Mouse (Mus musculus): ENCODE data around the gene Mlh3. TPM values are rescaled to one million over a fixed set of nuclear protein-coding genes. Genes with fewer than 3 reads are reported as not detected.
"Not testable (repeated sequence)": the region's sequence is repeated elsewhere in the genome, so short reads cannot be mapped to it uniquely, and the experiment has no call there.

The Mlh3 gene
- polyA plus RNA-seq, 1 experiment from 2014 or later, result 9.5 TPM

GRCm38 (mm10) chr12:85291541-85291940, 21.1 kb upstream of the Mlh3 start:
- Histone ChIP-seq H3K9ac (no peak overlapping the region), H3K4me1 (peaks cover 17% of the 10 kb centered on the region), H3K27ac (no peak overlapping the region), H3K4me3 (no peak overlapping the region), H3K27me3 (replicated peaks) (peaks cover 7% of the 10 kb centered on the region; the same call in 1 of the 2 replicates), H3K36me3 (replicated peaks) (no peaks in the 10 kb centered on the region), H3K9me3 (no peaks in the 10 kb centered on the region), H3K4me2 (no peak overlapping the region)
- ATAC-seq (replicated peaks), result no peak

DNA sequence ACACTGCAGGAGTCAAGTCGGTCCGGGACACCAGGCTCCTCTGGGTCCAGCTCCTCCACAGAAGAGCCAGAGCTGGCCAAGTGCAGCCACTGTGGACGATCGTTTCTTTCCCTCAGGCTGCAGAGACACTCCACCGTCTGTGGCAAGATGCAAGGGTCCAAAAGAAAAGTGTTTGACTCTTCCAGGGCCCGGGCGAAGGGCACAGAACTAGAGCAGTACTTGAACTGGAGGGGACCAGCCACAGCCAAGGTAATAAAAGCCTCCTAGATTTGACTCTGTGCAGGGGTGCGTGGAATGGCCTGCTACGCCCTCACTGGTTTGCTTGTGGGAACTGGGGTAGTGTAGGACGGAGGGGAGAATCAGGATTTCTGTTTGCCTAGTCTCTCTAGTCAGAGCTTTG, 20.2 kb upstream of the Mlh3 start:
- WGBS, result 84% methylated on average over 10 of the region's 10 CpGs
- Histone ChIP-seq H3K4me3 (no peak overlapping the region), H3K4me2 (no peak overlapping the region), H3K27ac (no peak overlapping the region), H3K9ac (no peak overlapping the region), H3K27me3 (replicated peaks) (peaks cover 7% of the 10 kb centered on the region; the same call in 1 of the 2 replicates), H3K4me1 (peaks cover 17% of the 10 kb centered on the region), H3K9me3 (no peaks in the 10 kb centered on the region), H3K36me3 (replicated peaks) (no peaks in the 10 kb centered on the region)
- no peak for ATAC-seq (replicated peaks)

- H3K4me3 ChIP-seq, result peak overlapping the region; percentile 50
- no peaks in the 10 kb centered on the region for H3K36me3 ChIP-seq (replicated peaks)
- H3K9me3 ChIP-seq, result no peaks in the 10 kb centered on the region
- 0 out of 2 replicates have a peak, but pooled peaks have one; percentile 6 for ATAC-seq (replicated peaks)
- peak overlapping the region; percentile 87 for H3K4me2 ChIP-seq
- H3K9ac ChIP-seq, result peak overlapping the region; percentile 44; the same call in 1 of the 2 replicates
- H3K27me3 ChIP-seq (replicated peaks), result peaks cover 7% of the 10 kb centered on the region; the same call in 1 of the 2 replicates
- 66% methylated on average over 24 of the region's 24 CpGs for WGBS
- H3K4me1 ChIP-seq, result peaks cover 17% of the 10 kb centered on the region
- H3K27ac ChIP-seq, result no peak overlapping the region
Measured at GRCm38 (mm10) chr12:85289157-85290000, 19.0 kb upstream of the Mlh3 start.

- peak; percentile 93 for ATAC-seq (replicated peaks)
- WGBS, result 3% methylated on average over 30 of the region's 31 CpGs
- Histone ChIP-seq H3K4me2 (peak within 1 kb of the TSS; percentile 87), H3K4me3 (peak within 1 kb of the TSS; percentile 50), H3K4me1 (peaks cover 17% of the 10 kb centered on the region), H3K9me3 (no peaks in the 10 kb centered on the region), H3K36me3 (replicated peaks) (no peaks in the 10 kb centered on the region), H3K27me3 (replicated peaks) (peaks cover 7% of the 10 kb centered on the region; the same call in 1 of the 2 replicates), H3K27ac (0 out of 2 replicates have a peak within 1 kb of the TSS, but pooled peaks have one; percentile 50), H3K9ac (peak within 1 kb of the TSS; percentile 44)
Measured at GRCm38 (mm10) chr12:85288486-85289156, 18.2 kb upstream of the Mlh3 start, which contains the start of gene Zc2hc1c. Gene Zc2hc1c, plus strand, starts transcription at chr12:85288591.

- H3K36me3 ChIP-seq (replicated peaks), result no peaks in the 10 kb centered on the region
- peak within 1 kb of the TSS; percentile 87 for H3K4me2 ChIP-seq
- H3K27ac ChIP-seq, result 0 out of 2 replicates have a peak within 1 kb of the TSS, but pooled peaks have one; percentile 50
- no peaks in the 10 kb centered on the region for H3K9me3 ChIP-seq
- ATAC-seq (replicated peaks), result peak; percentile 74
- H3K9ac ChIP-seq, result peak within 1 kb of the TSS; percentile 44
- peak within 1 kb of the TSS; percentile 50 for H3K4me3 ChIP-seq
- peaks cover 7% of the 10 kb centered on the region; the same call in 1 of the 2 replicates for H3K27me3 ChIP-seq (replicated peaks)
- WGBS, result 8% methylated on average over 21 of the region's 21 CpGs
- peaks cover 17% of the 10 kb centered on the region for H3K4me1 ChIP-seq
Measured at GRCm38 (mm10) chr12:85287809-85288485, 17.5 kb upstream of the Mlh3 start, which contains the start of gene Acyp1. Gene Acyp1, minus strand, starts transcription at chr12:85288438.

DNA sequence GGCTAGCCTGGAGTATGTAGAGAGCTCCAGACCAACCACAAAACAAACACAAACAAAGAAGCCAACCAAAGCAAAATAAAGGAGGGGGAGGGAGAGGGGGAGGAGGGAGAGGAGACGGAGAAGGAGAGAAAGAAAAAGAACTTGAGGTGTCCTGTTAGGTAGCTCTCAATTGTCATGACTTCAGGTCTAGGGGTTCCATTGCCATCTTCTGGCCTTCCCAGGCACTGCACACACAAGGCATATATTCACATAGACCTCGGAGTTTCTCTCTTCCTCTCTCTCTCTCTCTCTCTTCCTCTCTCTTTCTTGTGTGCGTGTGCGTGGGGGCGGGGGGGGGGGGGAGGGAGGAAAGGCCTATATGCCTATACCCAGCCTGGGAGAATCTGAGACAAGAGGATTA, 16.5 kb upstream of the Mlh3 start:
- Histone ChIP-seq H3K4me1 (peaks cover 17% of the 10 kb centered on the region), H3K4me3 (no peak overlapping the region), H3K4me2 (no peak overlapping the region), H3K9ac (no peak overlapping the region), H3K9me3 (no peaks in the 10 kb centered on the region), H3K36me3 (replicated peaks) (no peaks in the 10 kb centered on the region), H3K27ac (no peak overlapping the region), H3K27me3 (replicated peaks) (peaks cover 7% of the 10 kb centered on the region; the same call in 1 of the 2 replicates)
- 19% methylated on average over 2 of the region's 5 CpGs for WGBS
- ATAC-seq (replicated peaks), result no peak

GRCm38 (mm10) chr12:85284996-85285395, 14.6 kb upstream of the Mlh3 start:
- no peak overlapping the region for H3K4me3 ChIP-seq
- H3K27ac ChIP-seq, result no peak overlapping the region
- ATAC-seq (replicated peaks), result no peak
- H3K36me3 ChIP-seq (replicated peaks), result no peaks in the 10 kb centered on the region
- peaks cover 17% of the 10 kb centered on the region for H3K4me1 ChIP-seq
- no peak overlapping the region for H3K4me2 ChIP-seq
- peaks cover 5% of the 10 kb centered on the region; the same call in 1 of the 2 replicates for H3K27me3 ChIP-seq (replicated peaks)
- H3K9me3 ChIP-seq, result no peaks in the 10 kb centered on the region
- 96% methylated on average over 4 of the region's 4 CpGs for WGBS
- no peak overlapping the region for H3K9ac ChIP-seq

- no peak overlapping the region for H3K4me3 ChIP-seq
- H3K36me3 ChIP-seq (replicated peaks), result no peaks in the 10 kb centered on the region
- no peak overlapping the region for H3K4me2 ChIP-seq
- WGBS, result 70% methylated on average over 8 of the region's 8 CpGs
- no peaks in the 10 kb centered on the region for H3K9me3 ChIP-seq
- H3K27ac ChIP-seq, result no peak overlapping the region
- H3K27me3 ChIP-seq (replicated peaks), result no peaks in the 10 kb centered on the region
- H3K4me1 ChIP-seq, result peaks cover 18% of the 10 kb centered on the region
- H3K9ac ChIP-seq, result no peak overlapping the region
- ATAC-seq (replicated peaks), result no peak
Measured at GRCm38 (mm10) chr12:85284331-85284730, 13.9 kb upstream of the Mlh3 start.

- H3K27ac ChIP-seq; H3K9me3 ChIP-seq; H3K4me2 ChIP-seq; H3K27me3 ChIP-seq (replicated peaks); ATAC-seq (replicated peaks); H3K36me3 ChIP-seq (replicated peaks); H3K4me1 ChIP-seq; H3K9ac ChIP-seq; H3K4me3 ChIP-seq: not testable (repeated sequence)
- 89% methylated on average over 2 of the region's 4 CpGs for WGBS
Measured at GRCm38 (mm10) chr12:85281756-85282155, 11.4 kb upstream of the Mlh3 start.

GRCm38 (mm10) chr12:85280845-85281651, 10.6 kb upstream of the Mlh3 start:
- 64% methylated on average over 12 of the region's 12 CpGs for WGBS
- H3K4me3 ChIP-seq, result peak overlapping the region; percentile 91; the same call in 1 of the 2 replicates
- no peaks in the 10 kb centered on the region for H3K9me3 ChIP-seq
- H3K4me2 ChIP-seq, result peak overlapping the region; percentile 79
- H3K27me3 ChIP-seq (replicated peaks), result no peaks in the 10 kb centered on the region
- ATAC-seq (replicated peaks), result no peak; the same call in 1 of the 2 replicates
- H3K4me1 ChIP-seq, result peaks cover 5% of the 10 kb centered on the region
- H3K9ac ChIP-seq, result no peak overlapping the region
- no peaks in the 10 kb centered on the region; the same call in 1 of the 2 replicates for H3K36me3 ChIP-seq (replicated peaks)
- H3K27ac ChIP-seq, result no peak overlapping the region

- Histone ChIP-seq H3K4me3 (peak overlapping the region; percentile 91), H3K9ac (peak overlapping the region; percentile 90), H3K4me2 (peak overlapping the region; percentile 79), H3K36me3 (replicated peaks) (no peaks in the 10 kb centered on the region; the same call in 1 of the 2 replicates), H3K4me1 (peaks cover 5% of the 10 kb centered on the region), H3K27me3 (replicated peaks) (no peaks in the 10 kb centered on the region), H3K9me3 (no peaks in the 10 kb centered on the region), H3K27ac (peak overlapping the region; percentile 83)
- WGBS, result 0% methylated on average over 31 of the region's 31 CpGs
- peak; percentile 99 for ATAC-seq (replicated peaks)
Measured at GRCm38 (mm10) chr12:85280105-85280844, 9.9 kb upstream of the Mlh3 start.
